In the genomic region with DNA sequence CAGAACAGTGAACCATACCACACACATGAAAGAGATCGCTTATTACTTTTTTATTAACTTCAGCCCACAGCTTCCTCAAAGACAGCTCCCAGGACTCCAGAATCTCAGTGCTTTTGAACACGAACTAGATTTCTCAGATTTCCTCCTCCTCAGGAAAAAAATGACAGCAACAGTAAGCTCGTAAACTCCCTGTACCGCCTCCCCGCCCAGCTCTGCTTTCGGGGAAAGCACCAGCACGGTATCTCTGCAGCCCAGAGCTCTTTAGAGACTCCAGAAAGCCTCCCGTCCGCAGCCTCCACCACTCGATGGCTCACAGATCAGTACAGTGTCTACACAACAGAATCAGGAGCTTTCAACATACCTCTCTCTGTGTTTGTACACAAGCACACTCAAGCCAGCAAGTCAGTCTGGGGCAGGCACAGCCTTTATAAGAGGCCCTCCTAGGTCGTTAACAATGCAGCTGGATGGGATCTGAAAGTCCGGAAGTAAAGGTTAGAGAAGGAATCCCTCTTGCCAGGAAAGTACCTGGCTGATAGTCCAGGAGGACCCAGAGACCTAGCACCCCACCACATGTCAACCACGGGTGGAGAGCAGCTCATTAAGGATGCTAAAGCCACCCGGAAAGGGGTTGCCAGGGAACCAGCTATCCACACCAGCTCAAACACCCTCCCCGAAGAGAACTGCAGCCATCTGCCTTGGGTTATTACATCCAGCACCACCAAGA, we compare ENCODE assay signal across 10 mouse cellular contexts.
DNase-seq lines count a peak whose midpoint lies in the region; ATAC-seq and TF ChIP-seq lines count a peak whose summit lies in the region.
"Had no signal": no experiment of that assay in that cellular context is flagged by ENCODE, and none has a peak within 500 bp of the region (broad histone marks: within the 10 kb centered on the region; RNA-seq: fewer than 3 reads in every experiment).

No protein-coding gene starts in this region.

- intact Hi-C loops in left cerebral cortex, postnatal 10 days (cut with DNase I) = no loop called here

- H3K79me2 ChIP-seq in CH12.LX (replicated peaks; ENCODE audit: control insufficient read depth, extremely low read depth, insufficient read depth, poor library complexity, severe bottlenecking) = no peaks in the 10 kb centered on the region

- H3K36me3 ChIP-seq in kidney, embryonic 15.5 days = no peaks in the 10 kb centered on the region
- peaks cover 0 to 19% of the 10 kb centered on the region in 2 experiments for H3K36me3 ChIP-seq in CH12.LX (replicated peaks in 1 of 2; ENCODE audit: control insufficient read depth in 1 of 2, insufficient read depth in 1 of 2, low read length in 1 of 2)
- no peaks in the 10 kb centered on the region for H3K36me3 ChIP-seq in limb, embryonic 11.5 days (ENCODE audit: control insufficient read depth, insufficient read depth, low read length)
- H3K36me3 ChIP-seq: forebrain, embryonic 15.5 days; heart, embryonic 13.5 days had no signal

- ATAC-seq in kidney, embryonic 15.5 days (replicated peaks; ENCODE audit: low FRiP score) = no peak
- ATAC-seq in limb, embryonic 11.5 days (ENCODE audit: insufficient number of reproducible peaks, low FRiP score, low TSS enrichment, low read depth) = no peak
- ATAC-seq: forebrain, embryonic 15.5 days had no signal

- peak overlapping the region; percentile 78 for H3K27ac ChIP-seq in kidney, embryonic 15.5 days
- peak overlapping the region; percentile 98 for H3K27ac ChIP-seq in CH12.LX (ENCODE audit: insufficient read depth, low read depth)
- H3K27ac ChIP-seq in limb, embryonic 11.5 days (replicated peaks; ENCODE audit: low read depth, low read length) = peak overlapping the region; percentile 22; the same call in 1 of the 2 replicates
- H3K27ac ChIP-seq: forebrain, embryonic 15.5 days; heart, embryonic 13.5 days; liver, embryonic 14.5 days had no signal

- H3K4me3 ChIP-seq in kidney, embryonic 15.5 days (replicated peaks) = no peak overlapping the region
- peak overlapping the region; percentile 46 to 60 (median 51) for H3K4me3 ChIP-seq in CH12.LX (replicated peaks in 1 of 3; ENCODE audit: low read depth in 2 of 3, low read length in 2 of 3, poor library complexity in 1 of 3)
- H3K4me3 ChIP-seq in limb, embryonic 11.5 days (ENCODE audit: low read depth, low read length) = no peak overlapping the region
- H3K4me3 ChIP-seq: forebrain, embryonic 15.5 days; heart, embryonic 13.5 days had no signal

- DNase-seq in kidney, adult 8-10 months = no peak
- peak; percentile 89 for DNase-seq in CH12.LX (ENCODE audit: extremely low read depth)
- peak; percentile 49 for DNase-seq in brain, adult 2 months (ENCODE audit: low read depth, low spot score)
- peak; percentile 45 for DNase-seq in limb, embryonic 11.5 days (ENCODE audit: low spot score)
- no peak for DNase-seq in left cerebral cortex, postnatal 10 days (ENCODE audit: extremely low spot score in 1 of 2, low spot score in 2 of 2)
- DNase-seq in lung, postnatal 4 days = no peak

- in situ Hi-C loops in CH12.LX (cut with MboI; ENCODE audit: low pct_ligation_motif_present, low pct_unique_long_range_greater_than_20kb, low sequenced_read_pairs) = loop anchor here (10.0 kb wide), 1 partner anchor 110 kb away; no protein-coding TSS in a partner anchor

- TF ChIP-seq RAD21 in CH12.LX (IDR thresholded peaks at IDR 0.05; ENCODE audit: low read depth, low read length) = peak; percentile 3

- no peak for TF ChIP-seq CTCF in CH12.LX (conservative IDR thresholded peaks at IDR 0.05 in 1 of 2, IDR thresholded peaks at IDR 0.05 in 1 of 2; ENCODE audit: low read depth in 2 of 2, low read length in 2 of 2)

- no peaks in the 10 kb centered on the region for H3K27me3 ChIP-seq in kidney, embryonic 15.5 days
- H3K27me3 ChIP-seq in CH12.LX (replicated peaks) = no peaks in the 10 kb centered on the region
- H3K27me3 ChIP-seq in limb, embryonic 11.5 days (ENCODE audit: control insufficient read depth, insufficient read depth, low read length) = no peaks in the 10 kb centered on the region
- H3K27me3 ChIP-seq: forebrain, embryonic 15.5 days; heart, embryonic 13.5 days had no signal

- dilution Hi-C loops in CH12.LX (cut with MboI; ENCODE audit: extremely low pct_ligation_motif_present, extremely low pct_unique_long_range_greater_than_20kb, low sequenced_read_pairs) = no loop called here

- H3K9me3 ChIP-seq in kidney, embryonic 15.5 days (replicated peaks) = no peaks in the 10 kb centered on the region
- H3K9me3 ChIP-seq in CH12.LX (replicated peaks; ENCODE audit: low read length) = peaks cover 5% of the 10 kb centered on the region
- no peaks in the 10 kb centered on the region for H3K9me3 ChIP-seq in limb, embryonic 11.5 days (ENCODE audit: control insufficient read depth, low read length)
- H3K9me3 ChIP-seq: forebrain, embryonic 15.5 days had no signal

- H3K4me1 ChIP-seq in kidney, embryonic 15.5 days = peaks cover 42% of the 10 kb centered on the region
- peaks cover 47 to 55% of the 10 kb centered on the region in 2 experiments for H3K4me1 ChIP-seq in CH12.LX (ENCODE audit: control insufficient read depth in 1 of 2, insufficient read depth in 2 of 2)
- H3K4me1 ChIP-seq in limb, embryonic 11.5 days (ENCODE audit: control insufficient read depth, insufficient read depth, low read length) = peaks cover 19% of the 10 kb centered on the region
- H3K4me1 ChIP-seq: forebrain, embryonic 15.5 days had no signal

- no peak overlapping the region for H3K9ac ChIP-seq in kidney, embryonic 15.5 days
- peak overlapping the region; percentile 78 for H3K9ac ChIP-seq in CH12.LX (ENCODE audit: insufficient read depth, low read depth)
- H3K9ac ChIP-seq in limb, embryonic 11.5 days (ENCODE audit: low read length) = no peak overlapping the region
- H3K9ac ChIP-seq: forebrain, embryonic 15.5 days; heart, embryonic 13.5 days; liver, embryonic 14.5 days had no signal

- peak; percentile 65; the same call in 1 of the 2 replicates for TF ChIP-seq POLR2A in CH12.LX (IDR thresholded peaks at IDR 0.05; ENCODE audit: low read depth, low read length)

- 12% methylated on average over 15 of the region's 15 CpGs for WGBS in kidney, embryonic 15.5 days
- 29% methylated on average over 15 of the region's 15 CpGs for WGBS in limb, embryonic 11.5 days

- H3K4me2 ChIP-seq in kidney, embryonic 15.5 days = peak overlapping the region; percentile 34
- H3K4me2 ChIP-seq in CH12.LX (ENCODE audit: insufficient read depth, low read depth, poor library complexity, severe bottlenecking) = peak overlapping the region; percentile 73
- H3K4me2 ChIP-seq in limb, embryonic 11.5 days (ENCODE audit: low read depth, severe bottlenecking) = no peak overlapping the region
- H3K4me2 ChIP-seq: forebrain, embryonic 15.5 days; heart, embryonic 13.5 days had no signal

- TF ChIP-seq EP300 in CH12.LX (IDR thresholded peaks at IDR 0.05; ENCODE audit: low read length) = peak; percentile 58

TF ChIP-seq in CH12.LX, 34 proteins besides CTCF, POLR2A, EP300 and RAD21:
- TF ChIP-seq CHD2 (IDR thresholded peaks at IDR 0.05; ENCODE audit: low read length) (no peak), JUN (IDR thresholded peaks at IDR 0.05; ENCODE audit: insufficient read depth, low read depth, low read length) (no peak), MEF2A (IDR thresholded peaks at IDR 0.05; ENCODE audit: borderline replicate concordance, low read depth, low read length) (0 out of 2 replicates have a peak, but pooled peaks have one; percentile 50), MAFK (IDR thresholded peaks at IDR 0.05; ENCODE audit: insufficient replicate concordance, low read length) (no peak), UBTF (IDR thresholded peaks at IDR 0.05; ENCODE audit: low read depth, low read length) (peak; percentile 3; the same call in 1 of the 2 replicates), ZNF384 (IDR thresholded peaks at IDR 0.05; ENCODE audit: low read depth, low read length) (peak; percentile 86), TBP (conservative IDR thresholded peaks at IDR 0.05; ENCODE audit: low read depth, low read length) (peak; percentile 70), NRF1 (IDR thresholded peaks at IDR 0.05; ENCODE audit: low read depth, low read length) (no peak), USF1 (IDR thresholded peaks at IDR 0.05; ENCODE audit: low read depth, low read length) (no peak), RCOR1 (conservative IDR thresholded peaks at IDR 0.05; ENCODE audit: low read depth, low read length) (no peak), PAX5 (IDR thresholded peaks at IDR 0.05; ENCODE audit: low read length) (no peak), ETS1 (conservative IDR thresholded peaks at IDR 0.05; ENCODE audit: low read depth, low read length) (peak; percentile 45; the same call in 1 of the 2 replicates), TCF12 (IDR thresholded peaks at IDR 0.05; ENCODE audit: low read depth, low read length) (peak; percentile 47; the same call in 1 of the 2 replicates), ZC3H11A (IDR thresholded peaks at IDR 0.05; ENCODE audit: low read depth, low read length) (no peak), MXI1 (IDR thresholded peaks at IDR 0.05; ENCODE audit: low read depth, low read length) (no peak; the same call in 1 of the 2 replicates), SIN3A (IDR thresholded peaks at IDR 0.05; ENCODE audit: low read length) (peak; percentile 69), CHD1 (IDR thresholded peaks at IDR 0.05; ENCODE audit: low read depth, low read length) (no peak), BHLHE40 (IDR thresholded peaks at IDR 0.05; ENCODE audit: low read depth, low read length) (peak; percentile 48), JUND (conservative IDR thresholded peaks at IDR 0.05; ENCODE audit: low read depth, low read length) (no peak), SMC3 (IDR thresholded peaks at IDR 0.05; ENCODE audit: low read depth, low read length) (peak; percentile 13; the same call in 1 of the 2 replicates), KAT2A (IDR thresholded peaks at IDR 0.05; ENCODE audit: insufficient replicate concordance, low read length) (no peak), ELF1 (IDR thresholded peaks at IDR 0.05; ENCODE audit: low read depth, low read length) (peak; percentile 62), POLR2AphosphoS2 (IDR thresholded peaks at IDR 0.05; ENCODE audit: low read depth, low read length) (no peak), IRF4 (IDR thresholded peaks at IDR 0.05; ENCODE audit: low read depth, low read length) (no peak; the same call in none of the 2 replicates), ZMIZ1 (IDR thresholded peaks at IDR 0.05; ENCODE audit: low read depth, low read length) (no peak), MAZ (IDR thresholded peaks at IDR 0.05; ENCODE audit: low read depth, low read length) (no peak), MYC (IDR thresholded peaks at IDR 0.05; ENCODE audit: low read depth, low read length) (no peak), NELFE (IDR thresholded peaks at IDR 0.05; ENCODE audit: low read depth, low read length) (peak; percentile 46; the same call in 1 of the 2 replicates), HCFC1 (IDR thresholded peaks at IDR 0.05; ENCODE audit: low read depth, low read length) (no peak), USF2 (conservative IDR thresholded peaks at IDR 0.05; ENCODE audit: low read depth, low read length) (no peak), ZKSCAN1 (IDR thresholded peaks at IDR 0.05; ENCODE audit: borderline replicate concordance, low read depth, low read length) (no peak)

Comparison
In these comparisons a context has a peak if more than half of its experiments do, and no peak if none do; other contexts are left out.
1. H3K27ac ChIP-seq: peak in every context shown above with its lines; median percentile 98 in CH12.LX; 78 in kidney, embryonic 15.5 days; 22 in limb, embryonic 11.5 days.
2. H3K4me3 ChIP-seq: peak in CH12.LX (3 of 3); none in kidney, embryonic 15.5 days (single experiment) and limb, embryonic 11.5 days (single experiment).
3. DNase-seq: peak in CH12.LX (single experiment), brain, adult 2 months (single experiment) and limb, embryonic 11.5 days (single experiment); none in kidney, adult 8-10 months (0 of 2), left cerebral cortex, postnatal 10 days (0 of 2) and lung, postnatal 4 days (0 of 2).